Mouse (Mus musculus) brain, embryonic 14.5 days (tissue): Measurements from ENCODE around the gene AU018091.

Source experiments
- CTCF ChIP-seq: fragments of 200-500 bp; IDR thresholded peaks from 2 replicates; pipeline ENCODE4 v1.5.1; 2012; ENCODE audit warnings: inconsistent platforms, mild to moderate bottlenecking, moderate library complexity, borderline replicate concordance; ENCODE audit not compliant: insufficient read depth, insufficient read length; ENCODE audit errors: extremely low read depth
- POLR2A ChIP-seq: fragments of 200-500 bp; IDR thresholded peaks from 2 replicates; pipeline ENCODE4 v1.6.1; 2012; ENCODE audit warnings: mild to moderate bottlenecking, inconsistent platforms, borderline replicate concordance; ENCODE audit not compliant: poor library complexity, insufficient read depth, insufficient read length, severe bottlenecking; ENCODE audit errors: extremely low read depth

GRCm38 (mm10) chr7:3134654-3135053, 34.3 kb downstream of the AU018091 start:
- TF ChIP-seq CTCF = no peak
- TF ChIP-seq POLR2A = no peak
